Mouse (Mus musculus) right cerebral cortex, adult 2 months (tissue): ENCODE measurements around the gene Xrra1.
A peak's percentile ranks its signal among the peaks of the same experiment; 100 is the strongest.
"Not testable (repeated sequence)": the region's sequence is repeated elsewhere in the genome, so short reads cannot be mapped to it uniquely, and the experiment has no call there.

ENCODE experiments used
- DNase-seq, 2 experiments: peaks; one replicate each; pipeline ENCODE4 v3.0.0; 2021 to 2022; ENCODE audit warnings: low spot score in 2 of 2

The Xrra1 gene

GRCm38 (mm10) chr7:99896905-99897304, 38.0 kb downstream of the Xrra1 start:
- no peak for DNase-seq

DNA sequence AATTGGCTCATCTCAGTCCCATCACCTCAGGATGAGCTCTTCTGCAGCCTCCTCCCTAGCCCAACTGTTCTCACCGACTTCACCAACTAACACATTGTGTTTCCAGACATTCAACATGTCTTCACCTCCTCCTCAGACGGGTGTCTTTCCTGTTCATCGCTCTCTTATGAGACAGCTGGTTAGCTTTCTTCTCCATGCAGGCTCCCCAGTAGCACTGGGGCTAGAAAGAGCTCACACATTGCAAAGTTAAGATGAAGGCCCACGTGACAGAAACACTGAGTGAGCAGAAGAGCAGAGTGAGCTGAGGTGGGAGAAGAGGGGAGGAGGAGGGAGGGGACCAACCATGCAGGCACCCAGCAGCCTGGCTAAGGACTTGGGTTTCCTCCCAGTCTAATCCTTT, 43.3 kb downstream of the Xrra1 start:
- DNase-seq, result peak; percentile 43 to 46

GRCm38 (mm10) chr7:99902918-99903665, 44.2 kb downstream of the Xrra1 start:
- no peak for DNase-seq

DNA sequence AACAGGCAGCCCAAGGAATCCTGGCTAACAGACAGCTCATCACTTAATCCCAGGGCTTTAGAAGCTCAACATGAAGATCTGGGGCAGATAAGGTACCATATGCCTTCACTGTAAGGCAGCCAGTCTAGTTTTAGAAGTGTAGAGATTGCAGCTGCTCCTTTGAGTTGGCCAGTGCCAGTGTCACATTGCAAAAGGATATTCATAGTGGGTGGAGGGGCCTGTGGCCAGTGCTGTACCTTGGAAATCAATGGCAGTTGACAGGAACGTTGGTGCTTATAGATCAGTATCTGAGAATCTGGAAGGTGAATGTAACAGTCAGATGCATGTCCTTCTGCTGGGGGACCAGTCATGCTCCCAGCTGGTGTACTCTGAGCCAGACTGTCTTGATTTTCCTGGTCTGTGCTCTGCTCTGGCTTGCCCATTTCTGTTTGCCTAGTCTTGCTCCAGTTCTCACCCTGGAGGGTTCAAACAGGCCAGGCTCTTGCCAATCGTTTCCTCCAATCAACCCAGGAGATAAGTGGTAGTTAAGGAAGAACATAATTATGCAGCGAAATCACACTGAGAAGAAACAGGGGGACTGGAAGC, 45.6 kb downstream of the Xrra1 start:
- DNase-seq, result no peak

GRCm38 (mm10) chr7:99906346-99906745, 47.4 kb downstream of the Xrra1 start:
- no peak for DNase-seq

GRCm38 (mm10) chr7:99907463-99907862, 48.5 kb downstream of the Xrra1 start:
- no peak for DNase-seq

GRCm38 (mm10) chr7:99911038-99911437, 52.1 kb downstream of the Xrra1 start:
- DNase-seq, result no peak

DNA sequence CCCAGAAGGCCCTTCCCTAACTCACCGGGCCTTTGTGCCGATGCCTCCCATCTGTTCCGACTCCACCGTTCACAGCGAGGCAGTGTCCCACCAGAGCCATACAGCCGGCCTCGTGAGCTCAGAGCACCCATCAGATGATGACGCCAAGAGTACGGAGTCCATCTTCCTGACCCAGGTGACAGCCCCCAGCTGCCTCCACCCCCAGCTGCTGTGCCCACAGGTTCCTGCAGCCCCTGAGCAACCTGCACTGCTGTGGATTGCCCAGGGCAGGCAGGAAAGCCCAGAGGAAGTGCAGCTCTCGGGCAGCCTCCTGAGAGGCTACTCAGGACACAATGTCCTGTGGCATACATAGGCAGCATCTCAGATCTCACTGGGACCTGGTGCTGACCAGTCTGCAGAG, 55.4 kb downstream of the Xrra1 start:
- DNase-seq, result no peak

DNA sequence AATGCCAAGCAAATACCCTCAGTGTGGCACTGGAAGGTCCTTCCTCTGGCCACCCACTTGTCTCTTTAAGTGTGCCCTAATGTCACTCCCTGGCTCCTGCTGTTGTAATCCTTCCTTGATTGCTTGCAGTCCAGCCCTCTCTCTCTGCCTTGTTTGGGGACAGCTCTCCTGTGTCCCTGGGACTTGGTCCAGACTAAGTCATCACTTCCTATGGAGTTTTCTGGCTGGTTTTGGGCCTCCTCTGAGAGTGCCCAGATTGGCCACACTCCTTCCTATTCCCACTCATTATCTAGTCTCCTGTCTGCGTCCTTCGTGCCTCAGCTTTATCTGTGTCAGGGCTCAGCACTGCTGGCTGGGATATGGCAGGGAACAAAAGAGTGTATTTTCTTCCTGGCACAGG, 56.6 kb downstream of the Xrra1 start:
- no peak for DNase-seq

- peak; percentile 40 to 41 for DNase-seq
Observed at GRCm38 (mm10) chr7:99916741-99917319, 57.9 kb downstream of the Xrra1 start.

GRCm38 (mm10) chr7:99917320-99917844, 58.5 kb downstream of the Xrra1 start:
- DNase-seq, result peak; percentile 41 to 59

DNA sequence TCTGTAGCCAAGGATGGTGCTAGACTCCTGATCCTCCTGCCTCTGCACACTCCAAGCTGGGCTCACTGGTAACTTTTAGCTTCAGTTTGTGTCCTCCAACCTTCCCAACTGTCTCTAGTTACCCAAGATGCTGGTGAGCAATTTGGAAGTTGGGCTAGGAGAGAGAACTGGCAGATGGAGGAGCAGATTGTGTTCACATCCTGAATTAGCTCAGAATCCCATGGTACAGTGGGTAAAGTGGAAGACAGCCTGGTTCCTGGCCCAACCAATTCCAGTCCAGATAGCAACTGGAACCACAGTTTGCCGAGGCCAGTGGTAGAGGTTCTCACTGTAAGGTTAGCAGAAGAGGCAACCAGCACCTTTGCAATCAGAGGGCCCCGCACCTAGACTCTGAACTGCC, 60.2 kb downstream of the Xrra1 start:
- peak in 1 of 2 experiments; percentile 27 for DNase-seq

GRCm38 (mm10) chr7:99919971-99920370, 61.1 kb downstream of the Xrra1 start:
- DNase-seq, result no peak

DNA sequence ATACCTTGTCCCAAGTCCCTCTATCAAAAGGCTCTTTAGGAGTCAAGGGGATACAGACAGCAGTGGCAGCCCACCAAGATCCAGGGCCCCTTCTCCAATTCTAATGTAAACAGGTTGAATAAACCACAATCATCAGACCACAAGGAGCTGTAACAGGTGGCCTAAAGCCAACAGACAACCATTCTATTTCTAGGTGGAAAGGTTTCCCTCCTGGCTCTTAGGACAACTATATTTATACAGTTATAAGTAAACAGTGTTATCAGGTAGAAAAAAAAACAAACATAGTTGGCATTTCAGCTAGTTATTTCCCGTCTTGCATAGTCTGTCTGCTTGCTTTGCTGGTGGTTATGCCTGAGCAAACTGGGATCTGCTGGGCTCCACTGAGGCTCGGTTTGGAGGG, 61.5 kb downstream of the Xrra1 start:
- no peak for DNase-seq

DNA sequence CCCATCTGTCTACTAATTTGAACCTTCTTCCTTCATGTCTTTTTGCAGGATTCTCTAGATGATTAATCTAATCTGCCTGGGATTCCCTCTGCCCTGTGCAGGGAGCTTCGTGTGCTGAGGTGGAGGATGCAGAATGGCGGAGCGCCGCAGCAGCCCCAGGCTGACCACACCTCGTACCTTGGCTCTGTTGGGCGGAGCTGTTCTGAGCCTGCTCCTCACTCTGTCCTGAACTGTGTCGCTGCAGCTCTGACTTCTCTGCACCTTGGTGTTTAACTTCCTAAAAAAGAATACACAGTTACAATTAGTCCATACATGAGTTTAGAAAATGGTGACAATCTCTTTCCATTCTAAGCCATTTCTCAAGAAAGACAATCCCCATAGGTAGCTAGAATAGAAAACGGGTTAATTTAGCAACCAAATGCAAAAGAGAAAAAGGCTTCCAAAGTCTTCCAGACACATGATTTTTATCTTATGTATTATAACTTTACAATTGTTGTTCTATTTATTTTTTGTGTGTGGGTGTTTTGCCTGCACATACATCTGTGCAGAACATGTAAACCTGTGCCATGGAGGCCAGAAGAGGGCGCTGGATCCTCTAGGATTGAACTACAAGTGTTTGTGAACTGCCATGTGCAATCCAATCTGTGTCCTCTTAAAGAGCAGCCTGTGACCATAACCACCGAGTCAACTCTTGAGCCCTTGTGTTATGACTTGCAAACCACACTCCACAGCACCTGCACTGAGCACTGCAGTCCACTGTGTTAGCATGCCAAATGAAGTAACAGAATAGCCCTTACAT, 68.2 kb downstream of the Xrra1 start:
- DNase-seq, result peak; percentile 82 to 87

GRCm38 (mm10) chr7:99935758-99936157, 76.8 kb downstream of the Xrra1 start:
- DNase-seq, result no peak

- DNase-seq, result no peak
Observed at GRCm38 (mm10) chr7:99940669-99941068, 81.8 kb downstream of the Xrra1 start.

GRCm38 (mm10) chr7:99944520-99944919, 85.6 kb downstream of the Xrra1 start:
- DNase-seq, result no peak

GRCm38 (mm10) chr7:99945012-99945411, 86.1 kb downstream of the Xrra1 start:
- DNase-seq, result not testable (repeated sequence)

DNA sequence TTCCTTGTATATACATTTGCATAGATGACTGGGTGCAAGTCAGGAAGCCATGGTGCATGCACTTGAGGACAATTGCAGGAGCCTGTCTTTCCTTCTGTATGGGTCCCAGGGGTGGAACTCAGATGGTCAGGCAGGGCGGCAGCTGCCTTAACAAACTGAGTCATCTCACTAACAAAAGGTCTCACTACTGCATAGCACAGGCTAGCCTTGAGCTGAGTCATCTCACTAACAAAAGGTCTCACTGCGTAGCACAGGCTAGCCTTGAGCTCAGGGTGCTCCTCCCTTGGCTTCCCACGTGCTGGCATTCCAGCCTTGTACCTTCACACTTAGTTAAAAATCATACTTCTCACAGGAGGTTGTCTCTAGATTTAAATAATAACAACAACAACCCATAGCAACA, 87.0 kb downstream of the Xrra1 start:
- DNase-seq, result no peak

DNA sequence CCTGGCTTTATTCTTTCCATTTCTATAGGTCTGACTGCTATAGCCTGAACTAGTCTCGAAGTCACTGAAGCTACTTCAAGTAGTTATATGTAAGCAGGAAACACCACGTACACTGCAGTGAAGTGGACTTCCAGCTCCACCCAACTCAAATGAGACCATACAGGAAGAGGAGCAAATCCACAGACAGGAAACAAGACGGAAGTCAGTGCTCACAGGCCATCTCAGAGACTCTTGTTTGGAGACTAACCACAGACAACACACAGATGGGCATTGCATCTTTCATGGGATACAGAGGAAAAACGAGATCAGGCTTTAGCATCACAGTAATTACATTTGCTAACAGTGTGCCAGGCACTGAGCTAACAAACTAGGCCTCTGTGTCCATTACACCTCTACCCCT, 87.4 kb downstream of the Xrra1 start:
- DNase-seq, result no peak

- DNase-seq, result peak; percentile 93
Observed at GRCm38 (mm10) chr7:99947329-99947728, 88.4 kb downstream of the Xrra1 start.
